Mouse (Mus musculus): Measurements from ENCODE around the gene Nuak2. TPM values are rescaled to one million over a fixed set of nuclear protein-coding genes. Genes with fewer than 3 reads are reported as not detected.

Nuak2 gene
- polyA plus RNA-seq, 1 experiment from 2014 or later: 8.4 TPM

- Histone ChIP-seq H3K36me3 (ENCODE audit: control insufficient read depth, insufficient read depth, low read length) (peaks cover 16% of the 10 kb centered on the region), H3K27ac (ENCODE audit: low read depth, low read length) (no peak overlapping the region), H3K9me3 (ENCODE audit: control insufficient read depth, low read length) (no peaks in the 10 kb centered on the region), H3K4me2 (ENCODE audit: low read depth, low read length) (no peak overlapping the region), H3K4me1 (ENCODE audit: control insufficient read depth, insufficient read depth, low read length) (0 out of 2 replicates have a peak, but pooled peaks cover 6% of the 10 kb centered on the region), H3K9ac (replicated peaks; ENCODE audit: low read depth, low read length) (no peak overlapping the region), H3K27me3 (ENCODE audit: control insufficient read depth, insufficient read depth, low read length) (no peaks in the 10 kb centered on the region), H3K4me3 (ENCODE audit: low read depth, low read length) (no peak overlapping the region)
- ATAC-seq (ENCODE audit: low read depth): no peak
- WGBS: 82% methylated on average over 3 of the region's 3 CpGs
Measured at GRCm38 (mm10) chr1:132364388-132364787, 48.5 kb downstream of the Nuak2 start.

- Histone ChIP-seq H3K4me2 (ENCODE audit: low read depth, low read length) (no peak overlapping the region), H3K27ac (ENCODE audit: low read depth, low read length) (no peak overlapping the region), H3K27me3 (ENCODE audit: control insufficient read depth, insufficient read depth, low read length) (no peaks in the 10 kb centered on the region), H3K36me3 (ENCODE audit: control insufficient read depth, insufficient read depth, low read length) (peaks cover 10% of the 10 kb centered on the region), H3K4me3 (ENCODE audit: low read depth, low read length) (no peak overlapping the region), H3K9ac (replicated peaks; ENCODE audit: low read depth, low read length) (no peak overlapping the region), H3K4me1 (ENCODE audit: control insufficient read depth, insufficient read depth, low read length) (0 out of 2 replicates have a peak, but pooled peaks cover 6% of the 10 kb centered on the region), H3K9me3 (ENCODE audit: control insufficient read depth, low read length) (no peaks in the 10 kb centered on the region)
- no peak for ATAC-seq (ENCODE audit: low read depth)
- 84% methylated on average over 7 of the region's 7 CpGs for WGBS
Measured at GRCm38 (mm10) chr1:132364896-132365557, 49.1 kb downstream of the Nuak2 start.

- no peak overlapping the region for H3K4me2 ChIP-seq (ENCODE audit: low read depth, low read length)
- H3K27ac ChIP-seq (ENCODE audit: low read depth, low read length): no peak overlapping the region
- H3K4me1 ChIP-seq (ENCODE audit: control insufficient read depth, insufficient read depth, low read length): 0 out of 2 replicates have a peak, but pooled peaks cover 6% of the 10 kb centered on the region
- H3K4me3 ChIP-seq (ENCODE audit: low read depth, low read length): no peak overlapping the region
- 65% methylated on average over 4 of the region's 4 CpGs for WGBS
- H3K9me3 ChIP-seq (ENCODE audit: control insufficient read depth, low read length): no peaks in the 10 kb centered on the region
- H3K36me3 ChIP-seq (ENCODE audit: control insufficient read depth, insufficient read depth, low read length): peaks cover 4% of the 10 kb centered on the region
- H3K27me3 ChIP-seq (ENCODE audit: control insufficient read depth, insufficient read depth, low read length): no peaks in the 10 kb centered on the region
- no peak overlapping the region for H3K9ac ChIP-seq (replicated peaks; ENCODE audit: low read depth, low read length)
- ATAC-seq (ENCODE audit: low read depth): no peak
Measured at GRCm38 (mm10) chr1:132365645-132366044, 49.7 kb downstream of the Nuak2 start.

GRCm38 (mm10) chr1:132366235-132366634 lies 50.3 kb downstream of the Nuak2 start:
- no peaks in the 10 kb centered on the region for H3K27me3 ChIP-seq (ENCODE audit: control insufficient read depth, insufficient read depth, low read length)
- no peak overlapping the region for H3K4me3 ChIP-seq (ENCODE audit: low read depth, low read length)
- 60% methylated on average over 8 of the region's 8 CpGs for WGBS
- H3K9ac ChIP-seq (replicated peaks; ENCODE audit: low read depth, low read length): no peak overlapping the region
- no peak for ATAC-seq (ENCODE audit: low read depth)
- no peaks in the 10 kb centered on the region; the same call in 1 of the 2 replicates for H3K36me3 ChIP-seq (ENCODE audit: control insufficient read depth, insufficient read depth, low read length)
- H3K9me3 ChIP-seq (ENCODE audit: control insufficient read depth, low read length): no peaks in the 10 kb centered on the region
- H3K4me1 ChIP-seq (ENCODE audit: control insufficient read depth, insufficient read depth, low read length): peaks cover 12% of the 10 kb centered on the region; the same call in 1 of the 2 replicates
- no peak overlapping the region for H3K27ac ChIP-seq (ENCODE audit: low read depth, low read length)
- H3K4me2 ChIP-seq (ENCODE audit: low read depth, low read length): no peak overlapping the region

GRCm38 (mm10) chr1:132366937-132367336 lies 51.0 kb downstream of the Nuak2 start:
- 40% methylated on average over 6 of the region's 6 CpGs for WGBS
- peak; percentile 53 for ATAC-seq (ENCODE audit: low read depth)
- H3K9me3 ChIP-seq (ENCODE audit: control insufficient read depth, low read length): no peaks in the 10 kb centered on the region
- H3K4me1 ChIP-seq (ENCODE audit: control insufficient read depth, insufficient read depth, low read length): peaks cover 19% of the 10 kb centered on the region
- no peak overlapping the region for H3K4me2 ChIP-seq (ENCODE audit: low read depth, low read length)
- H3K27ac ChIP-seq (ENCODE audit: low read depth, low read length): no peak overlapping the region
- H3K4me3 ChIP-seq (ENCODE audit: low read depth, low read length): no peak overlapping the region
- H3K36me3 ChIP-seq (ENCODE audit: control insufficient read depth, insufficient read depth, low read length): no peaks in the 10 kb centered on the region; the same call in 1 of the 2 replicates
- no peaks in the 10 kb centered on the region for H3K27me3 ChIP-seq (ENCODE audit: control insufficient read depth, insufficient read depth, low read length)
- 0 out of 2 replicates have a peak overlapping the region, but pooled peaks have one; percentile 11 for H3K9ac ChIP-seq (replicated peaks; ENCODE audit: low read depth, low read length)

- Histone ChIP-seq H3K4me1 (ENCODE audit: control insufficient read depth, insufficient read depth, low read length) (peaks cover 28% of the 10 kb centered on the region), H3K9me3 (ENCODE audit: control insufficient read depth, low read length) (no peaks in the 10 kb centered on the region), H3K36me3 (ENCODE audit: control insufficient read depth, insufficient read depth, low read length) (no peaks in the 10 kb centered on the region; the same call in 1 of the 2 replicates), H3K9ac (replicated peaks; ENCODE audit: low read depth, low read length) (no peak overlapping the region), H3K27me3 (ENCODE audit: control insufficient read depth, insufficient read depth, low read length) (no peaks in the 10 kb centered on the region), H3K27ac (ENCODE audit: low read depth, low read length) (no peak overlapping the region), H3K4me2 (ENCODE audit: low read depth, low read length) (no peak overlapping the region), H3K4me3 (ENCODE audit: low read depth, low read length) (no peak overlapping the region)
- ATAC-seq (ENCODE audit: low read depth): peak; percentile 86
- 36% methylated on average over 7 of the region's 7 CpGs for WGBS
Measured at GRCm38 (mm10) chr1:132367692-132368506, 52.0 kb downstream of the Nuak2 start.

GRCm38 (mm10) chr1:132370681-132371173 lies 54.8 kb downstream of the Nuak2 start:
- H3K27ac ChIP-seq (ENCODE audit: low read depth, low read length): peak overlapping the region; percentile 60; the same call in 1 of the 2 replicates
- H3K36me3 ChIP-seq (ENCODE audit: control insufficient read depth, insufficient read depth, low read length): no peaks in the 10 kb centered on the region; the same call in 1 of the 2 replicates

GRCm38 (mm10) chr1:132371298-132372081 lies 55.6 kb downstream of the Nuak2 start:
- Histone ChIP-seq H3K36me3 (ENCODE audit: control insufficient read depth, insufficient read depth, low read length) (no peaks in the 10 kb centered on the region; the same call in 1 of the 2 replicates), H3K4me1 (ENCODE audit: control insufficient read depth, insufficient read depth, low read length) (peaks cover 46% of the 10 kb centered on the region), H3K4me2 (ENCODE audit: low read depth, low read length) (no peak overlapping the region), H3K4me3 (ENCODE audit: low read depth, low read length) (no peak overlapping the region), H3K9ac (replicated peaks; ENCODE audit: low read depth, low read length) (no peak overlapping the region), H3K27me3 (ENCODE audit: control insufficient read depth, insufficient read depth, low read length) (no peaks in the 10 kb centered on the region), H3K27ac (ENCODE audit: low read depth, low read length) (peak overlapping the region; percentile 60), H3K9me3 (ENCODE audit: control insufficient read depth, low read length) (no peaks in the 10 kb centered on the region)
- 41% methylated on average over 8 of the region's 8 CpGs for WGBS
- no peak for ATAC-seq (ENCODE audit: low read depth)

More at GRCm38 (mm10) chr1:132370681-132371173, 54.8 kb downstream of the Nuak2 start:
- ATAC-seq (ENCODE audit: low read depth): no peak
- Histone ChIP-seq H3K27me3 (ENCODE audit: control insufficient read depth, insufficient read depth, low read length) (no peaks in the 10 kb centered on the region), H3K4me2 (ENCODE audit: low read depth, low read length) (no peak overlapping the region), H3K4me1 (ENCODE audit: control insufficient read depth, insufficient read depth, low read length) (peaks cover 51% of the 10 kb centered on the region), H3K9ac (replicated peaks; ENCODE audit: low read depth, low read length) (no peak overlapping the region), H3K4me3 (ENCODE audit: low read depth, low read length) (no peak overlapping the region), H3K9me3 (ENCODE audit: control insufficient read depth, low read length) (no peaks in the 10 kb centered on the region)
- 85% methylated on average over 9 of the region's 9 CpGs for WGBS
